Mouse (Mus musculus) left cerebral cortex, adult 11 months (tissue): ENCODE data around the gene Als2.

ENCODE experiments used
- DNase-seq: peaks from one replicate; pipeline ENCODE4 v3.0.0; 2022; ENCODE audit warnings: low spot score

Gene Als2

GRCm38 (mm10) chr1:59236856-59237441, at the start of gene Als2:
TSS of gene Als2 (minus strand) at chr1:59237231.
- peak; percentile 98 for DNase-seq

- no peak for DNase-seq
Measured at GRCm38 (mm10) chr1:59286316-59286850, 49.4 kb upstream of the Als2 start.

DNA sequence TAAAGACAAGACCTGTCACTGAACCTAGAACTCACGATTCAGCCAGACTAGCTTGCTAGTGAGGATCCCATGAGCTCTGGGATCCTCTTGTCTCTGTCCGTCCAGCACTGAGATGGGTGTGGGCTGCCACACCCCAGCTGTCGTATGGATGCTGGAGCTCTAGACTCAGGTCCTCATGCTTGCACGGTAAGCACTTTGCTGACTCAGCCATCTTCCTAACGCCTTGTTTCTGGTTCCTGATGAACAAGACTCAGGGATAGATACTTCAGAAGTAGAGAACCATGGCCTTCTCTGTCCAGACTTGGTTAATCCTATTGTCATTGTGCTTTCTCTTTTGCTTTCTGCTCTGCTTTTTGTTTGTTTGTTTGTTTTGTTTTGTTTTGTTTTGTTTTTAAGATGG, 48.8 kb upstream of the Als2 start:
- no peak for DNase-seq

GRCm38 (mm10) chr1:59272189-59272588, 35.2 kb upstream of the Als2 start:
- no peak for DNase-seq

DNA sequence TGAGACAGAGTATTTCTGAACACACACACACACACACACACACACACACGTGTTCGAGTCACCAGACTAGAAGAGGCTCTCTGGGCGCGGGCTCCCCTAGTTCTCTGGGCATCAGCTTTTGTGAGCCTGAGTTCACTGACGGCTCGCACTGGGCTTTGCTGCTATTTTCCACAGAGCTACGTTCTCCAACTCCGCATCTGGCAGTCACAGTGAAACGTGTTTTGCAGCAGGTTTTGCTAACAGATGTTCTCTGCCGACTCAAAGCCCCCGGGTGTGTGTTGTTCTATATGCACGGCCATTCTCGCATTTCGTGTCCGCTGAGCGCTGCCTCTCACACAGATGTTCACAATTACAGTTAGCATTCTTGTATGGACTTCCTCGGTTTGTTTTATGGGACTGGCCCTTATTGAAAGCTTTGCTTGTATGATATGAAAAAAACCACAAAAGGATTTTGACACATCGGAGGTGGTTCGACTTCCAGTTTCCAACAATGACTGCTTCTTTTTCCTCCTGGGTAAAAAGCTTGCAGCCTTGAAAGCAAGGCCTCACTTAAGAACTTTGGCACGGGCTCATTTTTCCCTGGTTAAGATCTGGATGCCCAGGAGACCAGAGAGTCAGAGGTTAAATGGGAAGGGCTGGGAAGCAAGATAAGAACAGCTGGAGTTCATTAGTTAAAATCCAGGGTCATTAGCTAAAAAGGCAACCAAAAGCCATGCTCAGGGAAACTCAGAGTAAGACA, 33.1 kb upstream of the Als2 start:
- no peak for DNase-seq

DNA sequence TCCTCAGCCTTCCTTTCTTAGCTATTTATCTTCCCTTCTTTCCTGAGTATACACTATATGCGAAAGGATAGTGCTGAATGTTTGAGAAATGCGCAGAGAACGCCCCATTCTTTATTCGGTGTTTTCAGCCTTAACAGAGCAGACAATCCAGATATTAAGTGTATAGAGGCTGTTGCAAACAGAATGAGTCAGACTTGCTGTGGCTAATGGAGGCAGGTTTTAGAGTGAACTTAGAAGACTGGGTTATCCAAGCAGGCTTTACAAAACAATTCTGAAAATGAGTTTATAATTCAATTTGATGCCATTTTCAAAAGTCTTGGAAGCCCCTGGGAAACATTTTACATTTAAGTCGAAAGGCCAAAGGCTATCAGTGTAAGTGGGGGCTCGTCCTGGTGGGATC, 32.4 kb upstream of the Als2 start:
- no peak for DNase-seq

DNA sequence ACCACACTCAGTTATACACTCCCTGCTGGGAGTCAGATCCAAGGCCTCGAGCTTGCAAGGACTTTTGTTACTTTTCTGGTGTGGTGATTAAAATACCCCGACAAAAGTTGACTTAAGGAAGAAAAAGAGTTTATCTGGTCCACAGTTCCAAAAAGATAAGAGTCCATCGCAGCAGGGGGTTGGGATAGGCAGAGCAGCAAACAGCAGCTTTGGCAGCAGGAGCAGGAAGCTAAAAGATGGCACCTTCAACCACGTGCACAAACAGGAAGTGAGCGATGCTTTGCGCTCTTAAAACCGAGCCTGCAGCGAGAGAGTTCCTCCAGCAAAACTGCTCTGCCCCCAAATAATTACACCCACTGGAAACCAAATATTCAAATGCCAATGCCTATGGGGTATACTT, 31.9 kb upstream of the Als2 start:
- no peak for DNase-seq

GRCm38 (mm10) chr1:59257736-59258135, 20.7 kb upstream of the Als2 start:
- no peak for DNase-seq

DNA sequence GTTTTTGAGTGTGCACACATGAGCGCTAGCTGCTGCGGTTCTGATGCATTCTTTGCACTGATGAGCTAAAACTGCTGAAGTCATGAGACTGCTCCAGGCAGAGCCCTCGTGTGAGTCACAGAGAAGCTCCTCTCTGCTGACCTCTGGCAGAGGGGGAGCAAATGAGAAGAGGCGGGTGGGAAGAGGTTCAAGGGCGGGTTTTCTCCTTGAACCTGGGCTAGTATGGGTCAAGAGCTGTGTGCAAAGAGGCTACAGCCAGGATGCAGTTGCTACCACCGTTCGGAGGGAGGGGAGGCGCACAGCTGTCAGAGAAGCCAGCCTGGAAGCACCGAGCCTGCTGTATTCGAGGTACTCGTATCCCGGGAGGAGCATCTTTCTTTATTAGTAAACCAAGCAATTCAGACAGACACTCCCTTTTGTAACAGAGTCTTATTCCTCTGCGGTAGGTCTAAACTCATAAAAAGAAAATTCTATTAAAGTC, 19.8 kb upstream of the Als2 start, which contains the start of gene Cdk15:
Cdk15 (plus strand) TSS at position 156 of the 481 bp plus-strand sequence.
- no peak for DNase-seq

- no peak for DNase-seq
Measured at GRCm38 (mm10) chr1:59253301-59253909, 16.4 kb upstream of the Als2 start.

GRCm38 (mm10) chr1:59252762-59253161, 15.7 kb upstream of the Als2 start:
- DNase-seq = no peak

DNA sequence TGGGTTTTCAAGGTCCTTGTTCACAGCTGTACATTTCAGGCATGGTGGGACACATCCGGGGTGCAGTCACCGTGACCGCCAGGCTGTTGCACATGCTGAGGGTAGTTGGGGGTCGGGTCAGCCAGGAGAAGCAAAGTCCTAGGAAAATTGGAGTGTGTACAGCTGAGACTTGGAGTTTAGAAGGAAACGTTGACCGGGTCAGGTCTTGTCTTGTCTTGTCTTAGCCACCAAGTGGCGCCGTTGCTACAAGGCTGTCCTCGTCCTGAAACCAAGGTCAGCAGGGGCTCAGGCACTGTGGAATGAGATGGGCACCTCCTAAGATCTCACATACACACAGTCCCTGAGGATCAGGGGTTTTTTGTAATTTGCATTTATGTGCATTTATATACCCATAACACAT, 10.6 kb upstream of the Als2 start:
- DNase-seq = no peak

DNA sequence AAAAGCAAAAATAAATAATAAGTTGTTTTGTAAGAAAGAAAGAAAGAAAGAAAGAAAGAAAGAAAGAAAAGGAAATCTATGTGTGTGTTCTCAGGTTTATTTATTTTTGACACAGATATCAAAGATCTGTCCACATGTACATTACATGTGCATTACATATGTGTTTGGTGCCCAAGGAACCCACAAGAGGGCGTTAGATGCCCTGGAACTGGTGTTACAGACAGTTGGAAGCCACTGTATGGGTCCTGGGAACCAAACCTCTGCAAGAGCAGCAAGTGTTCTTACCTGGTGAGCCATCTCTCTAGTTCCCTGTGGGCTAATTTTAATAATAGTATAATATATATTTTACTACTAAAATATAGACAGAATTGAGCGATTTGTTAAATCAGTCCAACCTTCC, 6.7 kb upstream of the Als2 start:
- no peak for DNase-seq

DNA sequence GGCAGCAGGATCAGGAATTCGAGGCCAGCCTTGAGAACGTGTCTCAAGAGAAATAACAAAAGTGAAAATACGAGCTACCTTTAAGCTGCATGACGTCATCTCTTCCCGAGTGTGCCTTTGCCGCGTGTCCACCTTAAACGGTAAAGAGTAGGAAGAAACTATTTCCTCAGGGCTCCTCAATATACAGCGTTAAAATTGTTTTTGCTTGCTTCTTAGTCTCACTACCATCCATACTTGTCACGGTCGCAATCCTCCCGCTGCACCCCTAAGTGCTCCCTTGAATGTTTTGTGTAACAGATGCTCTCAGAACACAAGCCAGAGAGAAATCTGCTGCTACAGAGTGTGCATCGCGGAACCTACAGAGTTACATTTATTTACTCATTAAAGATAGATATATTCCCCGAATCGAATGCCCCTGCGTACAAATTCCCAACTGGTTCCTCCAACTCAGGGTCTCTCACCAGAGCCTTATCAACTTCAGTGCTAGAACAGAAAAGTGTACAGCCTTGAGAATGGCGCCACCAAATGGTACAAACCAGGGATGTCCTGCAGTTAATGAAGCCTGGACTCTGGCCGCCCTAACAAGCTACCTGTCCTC, 682 bp upstream of the Als2 start:
- DNase-seq = peak; percentile 58

GRCm38 (mm10) chr1:59229187-59229586, 7.8 kb downstream of the Als2 start:
- no peak for DNase-seq

DNA sequence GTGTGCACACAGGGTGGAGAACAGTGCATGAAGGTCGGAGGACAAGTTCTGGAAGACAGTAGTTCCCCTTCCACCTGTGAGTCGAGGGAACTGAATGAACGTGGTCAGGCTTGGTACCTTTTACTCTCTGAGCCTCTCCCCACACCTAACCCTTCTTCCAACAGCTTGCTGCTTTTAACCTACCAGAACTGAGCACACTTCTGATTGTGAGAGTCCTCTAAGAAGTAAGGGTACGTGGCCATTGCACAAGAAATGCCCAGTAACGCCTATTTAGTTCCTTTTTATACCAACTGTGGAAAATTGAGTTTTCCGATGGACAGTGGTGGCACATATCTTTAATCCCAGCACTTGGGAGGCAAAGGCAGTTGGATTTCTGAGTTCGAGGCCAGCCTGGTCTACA, 8.5 kb downstream of the Als2 start:
- no peak for DNase-seq

DNA sequence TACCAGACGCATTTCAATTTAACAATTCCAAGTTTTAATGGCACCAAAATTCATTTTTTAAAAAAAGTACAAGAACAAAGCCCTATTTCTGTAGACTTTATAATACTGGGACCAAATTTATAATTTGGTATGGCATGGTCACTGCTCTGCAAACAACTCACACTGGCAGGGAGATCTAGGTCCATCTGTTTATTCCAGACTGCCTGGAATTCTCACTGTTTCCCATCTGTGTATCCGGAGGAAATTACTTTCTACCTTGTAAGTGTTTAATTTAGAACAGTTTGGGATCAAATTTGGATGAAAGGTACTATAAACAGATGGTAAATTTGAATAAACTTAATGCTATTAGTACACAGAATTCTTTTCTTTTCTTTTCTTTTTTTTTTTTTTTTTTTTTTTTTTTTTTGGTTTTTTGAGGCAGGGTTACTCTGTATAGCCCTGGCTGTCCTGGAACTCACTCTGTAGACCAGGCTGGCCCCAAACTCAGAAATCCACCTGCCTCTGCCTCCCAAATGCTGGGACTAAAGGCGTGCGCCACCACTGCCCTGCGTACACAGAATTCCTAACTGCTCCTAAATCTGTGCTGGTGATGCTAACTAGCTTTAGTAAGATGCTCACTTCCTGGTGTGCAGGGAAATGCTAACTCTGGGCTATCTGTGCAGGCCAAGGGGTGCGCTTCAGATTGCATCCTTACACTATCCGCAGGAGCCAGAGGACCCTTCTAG, 14.8 kb downstream of the Als2 start:
- DNase-seq = no peak

DNA sequence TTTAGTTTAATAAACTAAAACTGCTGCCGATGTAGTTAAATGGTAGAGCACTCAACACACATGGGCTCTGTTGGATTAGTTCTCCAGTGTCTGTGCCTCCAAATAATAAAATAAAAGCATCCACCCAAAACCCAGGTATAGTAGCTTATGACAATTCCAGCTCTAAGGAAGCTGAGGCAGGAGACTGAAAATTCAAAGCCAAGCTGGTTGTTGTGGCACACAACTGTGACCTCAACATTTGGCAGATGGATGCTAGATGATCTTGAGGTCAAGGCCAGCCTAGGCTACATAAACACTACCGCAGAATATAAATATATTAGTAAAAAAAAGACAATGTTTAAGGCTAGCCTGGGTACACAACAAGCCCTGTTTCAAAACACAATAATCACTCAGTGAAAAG, 15.4 kb downstream of the Als2 start:
- DNase-seq = no peak

- no peak for DNase-seq
Measured at GRCm38 (mm10) chr1:59220371-59220770, 16.7 kb downstream of the Als2 start.

GRCm38 (mm10) chr1:59215446-59215845, 21.6 kb downstream of the Als2 start:
- no peak for DNase-seq

- no peak for DNase-seq
Measured at GRCm38 (mm10) chr1:59212951-59213350, 24.1 kb downstream of the Als2 start.
